Mouse (Mus musculus) cerebellum, adult 8-10 months (tissue): Measurements from ENCODE around the gene Gp1bb.

Source experiments
- DNase-seq: peaks from one replicate; pipeline ENCODE4 v3.0.0; 2022

The Gp1bb gene

GRCm38 (mm10) chr16:18628206-18628947, 6.2 kb upstream of the Gp1bb start:
- peak; percentile 33 for DNase-seq

- peak; percentile 41 for DNase-seq
Measured at GRCm38 (mm10) chr16:18627163-18627562, 5.0 kb upstream of the Gp1bb start.

GRCm38 (mm10) chr16:18626376-18626878, 4.2 kb upstream of the Gp1bb start, which contains the start of gene Gm49601:
Gene Gm49601 (minus strand): TSS chr16:18626427.
- DNase-seq, result peak; percentile 90

GRCm38 (mm10) chr16:18625791-18626311, 3.6 kb upstream of the Gp1bb start:
- peak; percentile 59 for DNase-seq

GRCm38 (mm10) chr16:18625097-18625496, 2.9 kb upstream of the Gp1bb start:
- DNase-seq, result peak; percentile 30

- no peak for DNase-seq
Measured at GRCm38 (mm10) chr16:18624641-18625040, 2.4 kb upstream of the Gp1bb start.

GRCm38 (mm10) chr16:18623751-18624540, 1.7 kb upstream of the Gp1bb start:
- peak; percentile 46 for DNase-seq

GRCm38 (mm10) chr16:18622916-18623750, 930 bp upstream of the Gp1bb start:
- peak; percentile 22 for DNase-seq

GRCm38 (mm10) chr16:18621362-18622001, 721 bp downstream of the Gp1bb start:
- peak; percentile 29 for DNase-seq

- peak; percentile 45 for DNase-seq
Measured at GRCm38 (mm10) chr16:18620601-18621361, 1.4 kb downstream of the Gp1bb start.

GRCm38 (mm10) chr16:18620201-18620600, 2.0 kb downstream of the Gp1bb start:
- DNase-seq, result no peak

GRCm38 (mm10) chr16:18619110-18619509, 3.1 kb downstream of the Gp1bb start:
- peak; percentile 11 for DNase-seq

- peak; percentile 23 for DNase-seq
Measured at GRCm38 (mm10) chr16:18618297-18618696, 3.9 kb downstream of the Gp1bb start.

- peak; percentile 93 for DNase-seq
Measured at GRCm38 (mm10) chr16:18617370-18618065, 4.7 kb downstream of the Gp1bb start.

GRCm38 (mm10) chr16:18613301-18613700, 8.9 kb downstream of the Gp1bb start:
- no peak for DNase-seq

GRCm38 (mm10) chr16:18611752-18612151, 10.5 kb downstream of the Gp1bb start:
- no peak for DNase-seq

- DNase-seq, result no peak
Measured at GRCm38 (mm10) chr16:18609099-18609498, 13.1 kb downstream of the Gp1bb start.

- DNase-seq, result no peak
Measured at GRCm38 (mm10) chr16:18608226-18608625, 14.0 kb downstream of the Gp1bb start.

GRCm38 (mm10) chr16:18605705-18606104, 16.5 kb downstream of the Gp1bb start:
- DNase-seq, result no peak

- no peak for DNase-seq
Measured at GRCm38 (mm10) chr16:18604267-18604701, 17.9 kb downstream of the Gp1bb start.

GRCm38 (mm10) chr16:18601447-18601846, 20.8 kb downstream of the Gp1bb start:
- DNase-seq, result no peak
